Mouse (Mus musculus) MEL (cell line): Measurements from ENCODE around the gene Iqch. TPM values are rescaled to one million over a fixed set of nuclear protein-coding genes. Genes with fewer than 3 reads are reported as not detected.
A peak's percentile ranks its signal among the peaks of the same experiment; 100 is the strongest.

Experiments used
- DNase-seq: peaks from one replicate; pipeline ENCODE4 v3.0.0; 2011; ENCODE audit warnings: low read depth, low spot score
- H3K27ac ChIP-seq: 2 replicates; pipeline ENCODE4 v1.5.1; 2012; ENCODE audit warnings: low read depth, mild to moderate bottlenecking, control low read depth, low read length, moderate library complexity; ENCODE audit not compliant: control insufficient read depth
- H3K27me3 ChIP-seq, 2 experiments: fragments of 150-350 bp in 1 of 2; sonication (generic) in 1 of 2; 2 replicates each; pipeline ENCODE4 v1.6.1; 2012; ENCODE audit warnings: low read length in 2 of 2, mild to moderate bottlenecking in 2 of 2, improper control_type of control experiment in 1 of 2, moderate library complexity in 1 of 2; ENCODE audit not compliant: insufficient read depth in 2 of 2, control insufficient read depth in 1 of 2
- H3K36me3 ChIP-seq, 2 experiments: 2 replicates each; pipeline ENCODE4 v1.6.1; 2012 to 2014; ENCODE audit warnings: low read length in 2 of 2, improper control_type of control experiment in 1 of 2, inconsistent platforms in 1 of 2, mild to moderate bottlenecking in 1 of 2; ENCODE audit not compliant: insufficient read depth in 2 of 2, control insufficient read depth in 1 of 2
- H3K4me1 ChIP-seq, 2 experiments: fragments of 150-350 bp in 1 of 2; sonication (generic) in 1 of 2; 2 replicates each; pipeline ENCODE4 v1.6.1; 2012; ENCODE audit warnings: low read length in 2 of 2, improper control_type of control experiment in 1 of 2, mild to moderate bottlenecking in 1 of 2; ENCODE audit not compliant: insufficient read depth in 2 of 2, control insufficient read depth in 1 of 2
- H3K4me3 ChIP-seq, 2 experiments: fragments of 150-350 bp in 1 of 2; sonication (generic) in 1 of 2; 2 replicates each; pipeline ENCODE4 v1.5.1; 2012; ENCODE audit warnings: low read depth in 2 of 2, low read length in 2 of 2, mild to moderate bottlenecking in 2 of 2, moderate library complexity in 2 of 2, control low read depth in 1 of 2, improper control_type of control experiment in 1 of 2; ENCODE audit not compliant: control insufficient read depth in 1 of 2, insufficient read depth in 1 of 2
- H3K79me2 ChIP-seq: 2 replicates; pipeline ENCODE4 v1.6.1; 2012; ENCODE audit warnings: mild to moderate bottlenecking, low read length, moderate library complexity; ENCODE audit not compliant: control insufficient read depth, poor library complexity, insufficient read depth
- H3K9ac ChIP-seq: 2 replicates; pipeline ENCODE4 v1.6.1; 2012; ENCODE audit warnings: low read depth, mild to moderate bottlenecking, control low read depth, low read length, moderate library complexity; ENCODE audit not compliant: control insufficient read depth, poor library complexity, severe bottlenecking
- H3K9me3 ChIP-seq: fragments of 150-350 bp; sonication (generic); replicated peaks from 2 replicates; pipeline ENCODE4 v1.6.1; 2012; ENCODE audit warnings: mild to moderate bottlenecking, low read length, improper control_type of control experiment, moderate library complexity; ENCODE audit not compliant: insufficient read depth
- BHLHE40 ChIP-seq: IDR thresholded peaks from 2 replicates; pipeline ENCODE4 v1.6.1; 2012; ENCODE audit warnings: low read depth, mild to moderate bottlenecking, inconsistent platforms, low read length, improper control_type of control experiment, borderline replicate concordance
- CHD1 ChIP-seq: IDR thresholded peaks from 2 replicates; pipeline ENCODE4 v1.6.1; 2012; ENCODE audit warnings: low read depth, mild to moderate bottlenecking, inconsistent platforms, low read length, improper control_type of control experiment
- CHD2 ChIP-seq: IDR thresholded peaks from 2 replicates; pipeline ENCODE4 v1.6.1; 2011; ENCODE audit warnings: low read length, improper control_type of control experiment
- CTCF ChIP-seq, 3 experiments: IDR thresholded peaks in 2 of 3; conservative IDR thresholded peaks in 1 of 3; 2 replicates each; pipeline ENCODE4 v1.5.1; 2011 to 2012; ENCODE audit warnings: low read length in 3 of 3, low read depth in 2 of 3, mild to moderate bottlenecking in 2 of 3, improper control_type of control experiment in 1 of 3, inconsistent platforms in 1 of 3, mixed read lengths in 1 of 3, moderate library complexity in 1 of 3; ENCODE audit not compliant: control insufficient read depth in 1 of 3, insufficient read depth in 1 of 3, poor library complexity in 1 of 3, severe bottlenecking in 1 of 3
- ELF1 ChIP-seq: IDR thresholded peaks from 2 replicates; pipeline ENCODE4 v1.6.1; 2014; ENCODE audit warnings: low read depth, mild to moderate bottlenecking, inconsistent platforms, low read length, improper control_type of control experiment, moderate library complexity
- HCFC1 ChIP-seq: IDR thresholded peaks from 2 replicates; pipeline ENCODE4 v1.6.1; 2012; ENCODE audit warnings: low read depth, mild to moderate bottlenecking, inconsistent platforms, low read length, improper control_type of control experiment, moderate library complexity
- KAT2A ChIP-seq: conservative IDR thresholded peaks from 2 replicates; pipeline ENCODE4 v1.6.1; 2012; ENCODE audit warnings: low read depth, low read length, improper control_type of control experiment, inconsistent platforms
- MAX ChIP-seq: IDR thresholded peaks from 2 replicates; pipeline ENCODE4 v1.6.1; 2011; ENCODE audit warnings: low read length, improper control_type of control experiment
- MEF2A ChIP-seq: IDR thresholded peaks from 2 replicates; pipeline ENCODE4 v1.6.1; 2014; ENCODE audit warnings: low read depth, mild to moderate bottlenecking, inconsistent platforms, low read length, improper control_type of control experiment; ENCODE audit not compliant: poor library complexity, insufficient replicate concordance, severe bottlenecking; ENCODE audit errors: extremely low read depth
- MXI1 ChIP-seq: IDR thresholded peaks from 2 replicates; pipeline ENCODE4 v1.6.1; 2011; ENCODE audit warnings: mild to moderate bottlenecking, low read depth, low read length, improper control_type of control experiment
- MYB ChIP-seq: IDR thresholded peaks from 2 replicates; pipeline ENCODE4 v1.6.1; 2011; ENCODE audit warnings: mild to moderate bottlenecking, low read depth, low read length, improper control_type of control experiment
- MYC ChIP-seq: IDR thresholded peaks from 2 replicates; pipeline ENCODE4 v1.6.1; 2011; ENCODE audit warnings: low read depth, mild to moderate bottlenecking, low read length, improper control_type of control experiment, moderate library complexity
- NELFE ChIP-seq: IDR thresholded peaks from 2 replicates; pipeline ENCODE4 v1.6.1; 2011; ENCODE audit warnings: low read depth, low read length, improper control_type of control experiment
- POLR2A ChIP-seq, 2 experiments: IDR thresholded peaks; 2 replicates each; pipeline ENCODE4 v1.6.1; 2011 to 2012; ENCODE audit warnings: low read length in 2 of 2, mild to moderate bottlenecking in 2 of 2, control low read depth in 1 of 2, improper control_type of control experiment in 1 of 2, low read depth in 1 of 2, moderate library complexity in 1 of 2; ENCODE audit not compliant: control insufficient read depth in 1 of 2, insufficient read depth in 1 of 2, poor library complexity in 1 of 2
- POLR2AphosphoS5 ChIP-seq: IDR thresholded peaks from 2 replicates; pipeline ENCODE4 v1.6.1; 2012; ENCODE audit warnings: low read depth, borderline replicate concordance, mild to moderate bottlenecking, inconsistent platforms, low read length, moderate library complexity, mixed read lengths
- RAD21 ChIP-seq: IDR thresholded peaks from 2 replicates; pipeline ENCODE4 v1.6.1; 2011; ENCODE audit warnings: mild to moderate bottlenecking, low read depth, low read length, improper control_type of control experiment
- SIN3A ChIP-seq: IDR thresholded peaks from 2 replicates; pipeline ENCODE4 v1.6.1; 2012; ENCODE audit warnings: low read length, improper control_type of control experiment, inconsistent platforms
- SMC3 ChIP-seq: IDR thresholded peaks from 2 replicates; pipeline ENCODE4 v1.6.1; 2011; ENCODE audit warnings: low read depth, low read length, improper control_type of control experiment
- TCF12 ChIP-seq: IDR thresholded peaks from 2 replicates; pipeline ENCODE4 v1.6.1; 2014; ENCODE audit warnings: low read depth, mild to moderate bottlenecking, inconsistent platforms, low read length, improper control_type of control experiment, moderate library complexity
- UBTF ChIP-seq: IDR thresholded peaks from 2 replicates; pipeline ENCODE4 v1.6.1; 2012; ENCODE audit warnings: low read depth, mild to moderate bottlenecking, inconsistent platforms, low read length, improper control_type of control experiment, moderate library complexity, borderline replicate concordance; ENCODE audit not compliant: insufficient read depth
- USF1 ChIP-seq: IDR thresholded peaks from 2 replicates; pipeline ENCODE4 v1.6.1; 2014; ENCODE audit warnings: low read depth, mild to moderate bottlenecking, inconsistent platforms, low read length, improper control_type of control experiment, moderate library complexity
- USF2 ChIP-seq, 2 experiments: IDR thresholded peaks; 2 replicates each; pipeline ENCODE4 v1.6.1; 2011 to 2012; ENCODE audit warnings: improper control_type of control experiment in 2 of 2, low read length in 2 of 2, borderline replicate concordance in 1 of 2, inconsistent platforms in 1 of 2, low read depth in 1 of 2, mild to moderate bottlenecking in 1 of 2; ENCODE audit not compliant: insufficient read depth in 1 of 2
- ZC3H11A ChIP-seq: IDR thresholded peaks from 2 replicates; pipeline ENCODE4 v1.6.1; 2012; ENCODE audit warnings: low read depth, mild to moderate bottlenecking, inconsistent platforms, low read length, improper control_type of control experiment
- ZMIZ1 ChIP-seq: IDR thresholded peaks from 2 replicates; pipeline ENCODE4 v1.6.1; 2012; ENCODE audit warnings: low read depth, mild to moderate bottlenecking, inconsistent platforms, low read length, improper control_type of control experiment, moderate library complexity
- polyA plus RNA-seq, 2 experiments: library from polyadenylated mRNA; stranded (reverse) in 1 of 2; unstranded in 1 of 2; fragments of >175 nt in 1 of 2; fragments of >200 nt in 1 of 2; gene quantifications; 2 replicates each; pipeline versions ENCODE4 v1.2.1 to v1.2.4; 2012; ENCODE audit warnings: low replicate concordance in 2 of 2, low read depth in 1 of 2; ENCODE audit not compliant: insufficient read length in 2 of 2, insufficient read depth in 1 of 2, missing spikeins in 1 of 2
- total RNA-seq: library from RNA; depleted of rRNA; stranded (reverse); fragments of 300-350 nt; gene quantifications from 2 replicates; pipeline ENCODE4 v1.2.3, GENCODE M21; 2012

Iqch gene
- total and polyA plus RNA-seq, 3 experiments = not detected

DNA sequence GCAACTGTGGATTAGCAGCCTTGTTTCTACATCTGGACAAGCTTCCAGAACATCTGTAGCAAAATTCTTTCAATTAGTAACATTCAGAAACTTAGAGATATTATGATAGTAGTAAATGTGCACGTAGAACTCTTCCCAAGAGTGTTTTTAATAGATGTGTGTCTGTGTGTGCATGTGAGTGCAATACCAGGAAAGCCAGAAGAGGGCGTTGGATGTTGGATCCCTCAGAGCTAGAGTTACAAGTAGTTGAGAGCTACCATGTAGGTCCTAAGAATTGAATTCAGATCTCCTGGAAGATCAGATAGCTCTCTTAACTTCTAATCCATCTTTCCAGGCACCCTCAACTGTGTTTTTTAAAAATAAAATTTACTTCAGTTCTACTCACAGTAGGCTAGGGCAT is 4.3 kb upstream of the Iqch start:
- H3K9ac ChIP-seq = no peak overlapping the region
- peaks cover 4 to 8% of the 10 kb centered on the region in 2 experiments; a peak in 3 of 4 replicates for H3K4me1 ChIP-seq
- peaks cover 38% of the 10 kb centered on the region for H3K79me2 ChIP-seq
- no peak overlapping the region for H3K27ac ChIP-seq
- no peaks in the 10 kb centered on the region for H3K27me3 ChIP-seq
- no peak for TF ChIP-seq ZMIZ1
- TF ChIP-seq POLR2AphosphoS5 = no peak
- no peak for TF ChIP-seq ELF1
- TF ChIP-seq POLR2A (IDR thresholded peaks at IDR 0.05; ENCODE audit: control insufficient read depth in 1 of 2, insufficient read depth in 1 of 2, low read depth in 1 of 2, low read length in 2 of 2, poor library complexity in 1 of 2) = no peak
- no peak for TF ChIP-seq USF1
- TF ChIP-seq MYC = no peak
- no peak for TF ChIP-seq BHLHE40
- peak; percentile 50 for TF ChIP-seq SMC3
- TF ChIP-seq CHD2 = no peak
- TF ChIP-seq MYB = no peak
- TF ChIP-seq CHD1 = no peak
- TF ChIP-seq KAT2A = no peak
- TF ChIP-seq CTCF (IDR thresholded peaks at IDR 0.05 in 2 of 3, conservative IDR thresholded peaks at IDR 0.05 in 1 of 3; ENCODE audit: control insufficient read depth in 1 of 3, insufficient read depth in 1 of 3, low read depth in 2 of 3, low read length in 3 of 3, poor library complexity in 1 of 3, severe bottlenecking in 1 of 3) = peak; percentile 33 to 47 (median 47)
- no peak for TF ChIP-seq TCF12
- TF ChIP-seq RAD21 = peak; percentile 23
- no peak for TF ChIP-seq UBTF
- no peak for TF ChIP-seq MEF2A
- peak; percentile 27; the same call in 1 of the 2 replicates for TF ChIP-seq ZC3H11A
- TF ChIP-seq MAX = no peak
- no peaks in the 10 kb centered on the region for H3K9me3 ChIP-seq
- DNase-seq = peak; percentile 57
- peaks cover 0 to 9% of the 10 kb centered on the region in 2 experiments; a peak in 2 of 4 replicates for H3K36me3 ChIP-seq
- H3K4me3 ChIP-seq = no peak overlapping the region

DNA sequence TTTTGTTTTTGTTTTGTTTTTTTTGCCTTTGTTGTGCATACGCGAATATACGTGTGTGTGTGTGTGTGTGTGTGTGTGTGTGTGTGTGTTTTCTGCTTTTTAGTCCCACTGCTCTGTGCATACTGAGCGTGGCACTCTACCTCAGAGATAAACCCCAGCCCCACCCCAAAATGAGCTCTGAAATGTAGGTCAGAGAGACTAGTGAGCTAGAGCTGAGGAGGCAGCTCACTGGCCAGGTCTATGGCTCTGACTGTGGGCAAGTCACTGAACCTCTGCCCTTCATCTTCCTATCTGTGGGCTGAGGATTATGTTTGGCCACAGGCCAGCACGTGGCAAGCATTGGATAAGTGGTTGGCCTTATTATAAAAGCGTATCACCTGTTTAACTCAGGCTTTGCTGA is 1.6 kb upstream of the Iqch start:
- H3K4me3 ChIP-seq = peak overlapping the region; percentile 81 to 96
- peak; percentile 58 for DNase-seq
- H3K27ac ChIP-seq = no peak overlapping the region
- H3K4me1 ChIP-seq = peaks cover 4 to 8% of the 10 kb centered on the region in 2 experiments; a peak in 3 of 4 replicates
- H3K9ac ChIP-seq = peak overlapping the region; percentile 93
- no peaks in the 10 kb centered on the region for H3K27me3 ChIP-seq
- H3K9me3 ChIP-seq = no peaks in the 10 kb centered on the region
- H3K36me3 ChIP-seq = peaks cover 0 to 9% of the 10 kb centered on the region in 2 experiments; a peak in 2 of 4 replicates
- peaks cover 22% of the 10 kb centered on the region for H3K79me2 ChIP-seq
- TF ChIP-seq CHD1 = 0 out of 2 replicates have a peak, but pooled peaks have one; percentile 56
- no peak for TF ChIP-seq POLR2A (IDR thresholded peaks at IDR 0.05; ENCODE audit: control insufficient read depth in 1 of 2, insufficient read depth in 1 of 2, low read depth in 1 of 2, low read length in 2 of 2, poor library complexity in 1 of 2)
- 0 out of 2 replicates have a peak, but pooled peaks have one; percentile 42 for TF ChIP-seq MYC
- TF ChIP-seq SIN3A = 0 out of 2 replicates have a peak, but pooled peaks have one; percentile 49
- no peak for TF ChIP-seq MYB
- TF ChIP-seq TCF12 = 0 out of 2 replicates have a peak, but pooled peaks have one; percentile 2
- 0 out of 2 replicates have a peak, but pooled peaks have one; percentile 19 for TF ChIP-seq HCFC1
- no peak for TF ChIP-seq CTCF (IDR thresholded peaks at IDR 0.05 in 2 of 3, conservative IDR thresholded peaks at IDR 0.05 in 1 of 3; ENCODE audit: control insufficient read depth in 1 of 3, insufficient read depth in 1 of 3, low read depth in 2 of 3, low read length in 3 of 3, poor library complexity in 1 of 3, severe bottlenecking in 1 of 3)
- TF ChIP-seq USF2 (IDR thresholded peaks at IDR 0.05; ENCODE audit: borderline replicate concordance in 1 of 2, insufficient read depth in 1 of 2, low read depth in 1 of 2, low read length in 2 of 2) = no peak
- 0 out of 2 replicates have a peak, but pooled peaks have one; percentile 16 for TF ChIP-seq NELFE
- TF ChIP-seq MXI1 = peak; percentile 61; the same call in 1 of the 2 replicates
- TF ChIP-seq MAX = peak; percentile 50
